Mouse (Mus musculus) forebrain, embryonic 16.5 days (tissue): Measurements from ENCODE around the gene Sept5. TPM values are rescaled to one million over a fixed set of nuclear protein-coding genes. Genes with fewer than 3 reads are reported as not detected.

Experiments
- ATAC-seq: fragments of 200-750 bp; cut with Nextera tagmentation; 2 replicates; pipeline ENCODE4 v1.8.0; 2017; ENCODE audit warnings: mild to moderate bottlenecking, moderate library complexity
- H3K27ac ChIP-seq: fragments of 300-500 bp; sonication (generic); 2 replicates; pipeline ENCODE4 v1.5.1; 2014; ENCODE audit warnings: low read length, control low read depth
- H3K27me3 ChIP-seq: fragments of 300-500 bp; sonication (generic); replicated peaks from 2 replicates; pipeline ENCODE4 v1.6.1; 2014; ENCODE audit warnings: low read length; ENCODE audit not compliant: control insufficient read depth, insufficient read depth
- H3K36me3 ChIP-seq: fragments of 300-500 bp; sonication (generic); 2 replicates; pipeline ENCODE4 v1.6.1; 2014; ENCODE audit not compliant: control insufficient read depth, insufficient read depth
- H3K4me1 ChIP-seq: fragments of 300-500 bp; sonication (generic); replicated peaks from 2 replicates; pipeline ENCODE4 v1.6.1; 2014; ENCODE audit warnings: low read length; ENCODE audit not compliant: control insufficient read depth, insufficient read depth
- H3K4me2 ChIP-seq: fragments of 300-500 bp; sonication (generic); 2 replicates; pipeline ENCODE4 v1.6.1; 2014; ENCODE audit warnings: mild to moderate bottlenecking, low read length, control low read depth
- H3K4me3 ChIP-seq: fragments of 300-500 bp; sonication (generic); replicated peaks from 2 replicates; pipeline ENCODE4 v1.5.1; 2014; ENCODE audit warnings: mild to moderate bottlenecking, low read length, control low read depth
- H3K9ac ChIP-seq: fragments of 300-500 bp; sonication (generic); replicated peaks from 2 replicates; pipeline ENCODE4 v1.6.1; 2014; ENCODE audit warnings: low read depth, low read length, control low read depth
- H3K9me3 ChIP-seq: fragments of 300-500 bp; sonication (generic); 2 replicates; pipeline ENCODE4 v1.6.1; 2016; ENCODE audit warnings: low read length; ENCODE audit not compliant: control insufficient read depth
- WGBS: fragments of 180-500 bp; shearing (Covaris S2); extraction: QIAGEN DNeasy Blood & Tissue Kit; methylation state at CpG from one replicate; pipeline ENCODE4 v1.1.7; 2014; 5-methylcytosine and 5-hydroxymethylcytosine counted together
- polyA plus RNA-seq: library from polyadenylated mRNA; unstranded; fragments of >200 nt; fragmentation: Nextera tagmentation; extraction: Ambion mirVana; gene quantifications from 2 replicates; pipeline ENCODE4 v1.2.1, GENCODE M21; 2015

Gene Sept5
- polyA plus RNA-seq, result 216 and 228 TPM in 2 replicates

- WGBS, result under 1% methylated on average over 75 of the region's 93 CpGs
- Histone ChIP-seq H3K27me3 (peaks cover 13% of the 10 kb centered on the region), H3K4me3 (peak within 1 kb of the TSS; percentile 89)
Observed at GRCm38 (mm10) chr16:18629390-18630231, at the start of gene Sept5. Gene Sept5, minus strand, starts transcription at chr16:18629954.

DNA sequence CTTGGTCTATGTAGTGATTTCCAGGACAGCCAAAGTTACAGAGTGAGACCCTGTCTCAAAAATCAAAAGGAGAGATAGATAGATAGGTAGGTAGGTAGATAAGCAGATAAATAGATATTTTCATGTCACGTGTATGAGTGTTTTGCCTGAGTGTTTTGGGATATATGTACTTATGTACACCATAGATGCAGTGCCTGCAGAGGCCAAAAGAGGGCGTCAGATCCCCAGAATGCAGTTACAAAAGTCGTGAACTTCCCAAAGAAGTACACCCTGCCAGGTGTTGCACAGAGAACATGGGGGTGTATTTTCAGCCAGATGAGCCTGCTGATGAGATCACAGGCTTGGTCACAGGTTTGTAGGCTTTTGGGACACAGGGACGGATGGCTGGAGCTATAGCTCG, 49.4 kb upstream of the Sept5 start:
- no peak for ATAC-seq
- Histone ChIP-seq H3K9ac (no peak overlapping the region), H3K27me3 (no peaks in the 10 kb centered on the region), H3K4me2 (no peak overlapping the region), H3K4me1 (0 out of 2 replicates have a peak, but pooled peaks cover 2% of the 10 kb centered on the region), H3K27ac (no peak overlapping the region), H3K4me3 (no peak overlapping the region), H3K36me3 (no peaks in the 10 kb centered on the region), H3K9me3 (no peaks in the 10 kb centered on the region)
- WGBS, result 48% methylated on average over 5 of the region's 5 CpGs

More at GRCm38 (mm10) chr16:18629390-18630231, at the start of gene Sept5:
- peak within 1 kb of the TSS; percentile 99 for H3K9ac ChIP-seq
- peaks cover 41% of the 10 kb centered on the region for H3K4me1 ChIP-seq
- H3K4me2 ChIP-seq, result peak within 1 kb of the TSS; percentile 71
- H3K27ac ChIP-seq, result peak within 1 kb of the TSS; percentile 69
- H3K9me3 ChIP-seq, result no peaks in the 10 kb centered on the region
- H3K36me3 ChIP-seq, result no peaks in the 10 kb centered on the region; the same call in 1 of the 2 replicates
- peak; percentile 37 for ATAC-seq

GRCm38 (mm10) chr16:18677746-18678679, 48.3 kb upstream of the Sept5 start:
- H3K4me1 ChIP-seq, result no peaks in the 10 kb centered on the region
- H3K36me3 ChIP-seq, result no peaks in the 10 kb centered on the region
- no peak overlapping the region for H3K9ac ChIP-seq
- no peak overlapping the region for H3K4me2 ChIP-seq
- WGBS, result 39% methylated on average over 17 of the region's 17 CpGs
- H3K9me3 ChIP-seq, result no peaks in the 10 kb centered on the region
- H3K27me3 ChIP-seq, result no peaks in the 10 kb centered on the region
- ATAC-seq, result no peak
- no peak overlapping the region for H3K27ac ChIP-seq
- H3K4me3 ChIP-seq, result no peak overlapping the region

- Histone ChIP-seq H3K9ac (no peak overlapping the region), H3K27me3 (no peaks in the 10 kb centered on the region), H3K4me2 (no peak overlapping the region), H3K4me1 (no peaks in the 10 kb centered on the region), H3K36me3 (no peaks in the 10 kb centered on the region), H3K27ac (no peak overlapping the region), H3K4me3 (no peak overlapping the region), H3K9me3 (no peaks in the 10 kb centered on the region)
- ATAC-seq, result no peak
- 87% methylated on average over 3 of the region's 3 CpGs for WGBS
Observed at GRCm38 (mm10) chr16:18673005-18673404, 43.3 kb upstream of the Sept5 start.

DNA sequence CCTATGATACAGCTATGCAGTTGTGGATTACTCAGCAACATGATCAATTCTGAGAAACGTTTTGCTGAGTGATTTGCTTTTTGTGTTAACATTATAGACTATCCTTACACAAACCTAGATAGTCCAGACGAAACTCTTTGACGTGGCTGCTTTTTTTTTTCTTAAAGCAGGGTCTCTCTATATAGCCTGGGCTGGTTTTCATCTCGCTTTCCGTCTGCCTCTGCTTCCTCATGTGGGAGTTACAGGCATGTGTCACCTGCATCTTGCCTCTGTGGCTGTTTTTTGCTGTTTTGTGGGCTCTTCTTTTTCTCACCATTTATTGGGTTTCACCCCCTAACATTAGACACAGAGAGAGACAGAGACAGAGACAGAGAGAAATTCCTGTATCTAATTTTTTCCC, 42.3 kb upstream of the Sept5 start:
- H3K9me3 ChIP-seq, result no peaks in the 10 kb centered on the region
- H3K36me3 ChIP-seq, result no peaks in the 10 kb centered on the region
- H3K4me3 ChIP-seq, result no peak overlapping the region
- WGBS, result 66% methylated on average over 5 of the region's 5 CpGs
- H3K9ac ChIP-seq, result no peak overlapping the region
- no peaks in the 10 kb centered on the region for H3K27me3 ChIP-seq
- no peak overlapping the region for H3K27ac ChIP-seq
- no peak for ATAC-seq
- H3K4me2 ChIP-seq, result no peak overlapping the region
- H3K4me1 ChIP-seq, result no peaks in the 10 kb centered on the region

DNA sequence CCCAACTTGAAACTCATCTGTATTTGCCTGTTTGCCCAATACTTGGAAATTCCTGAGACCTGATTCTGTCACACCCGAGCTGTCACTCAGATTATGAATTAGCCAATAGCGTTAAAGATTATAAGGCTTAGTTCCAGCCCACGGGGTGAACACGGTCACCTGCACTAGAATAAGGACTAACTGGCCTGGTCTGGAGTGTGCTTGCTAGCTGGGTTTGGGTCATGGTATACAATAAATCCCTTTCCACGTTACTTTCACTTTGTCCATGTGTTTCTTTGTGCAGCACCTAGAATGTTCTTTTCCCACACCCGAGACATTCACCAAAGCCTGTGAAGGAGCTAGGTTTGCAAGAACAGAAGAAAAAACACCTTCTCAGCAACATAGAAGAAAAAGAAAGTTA, 40.2 kb upstream of the Sept5 start:
- H3K27ac ChIP-seq, result no peak overlapping the region
- no peaks in the 10 kb centered on the region for H3K4me1 ChIP-seq
- H3K9me3 ChIP-seq, result no peaks in the 10 kb centered on the region
- H3K9ac ChIP-seq, result no peak overlapping the region
- WGBS, result 70% methylated on average over 6 of the region's 6 CpGs
- no peak for ATAC-seq
- no peak overlapping the region for H3K4me2 ChIP-seq
- H3K4me3 ChIP-seq, result no peak overlapping the region
- H3K36me3 ChIP-seq, result no peaks in the 10 kb centered on the region
- H3K27me3 ChIP-seq, result no peaks in the 10 kb centered on the region

DNA sequence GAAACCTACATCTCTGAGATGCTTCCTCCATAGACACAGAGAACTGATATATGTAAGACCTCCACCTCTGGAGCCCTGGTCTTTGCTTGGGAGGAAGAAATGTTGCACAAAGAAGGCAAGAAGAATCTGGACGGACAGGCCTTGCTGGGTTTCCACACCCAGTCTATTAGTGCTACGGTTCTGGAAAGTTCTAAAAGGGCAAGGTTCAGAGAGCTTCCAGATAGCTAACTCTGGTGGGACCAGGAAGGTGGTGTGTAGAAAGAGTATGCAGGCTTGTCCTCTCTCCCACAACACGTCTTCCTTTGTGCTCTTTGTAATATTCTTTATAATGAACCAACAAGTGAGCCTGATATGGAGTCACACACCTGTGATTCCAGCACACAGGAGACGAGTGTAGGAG, 28.8 kb upstream of the Sept5 start:
- 85% methylated on average over 4 of the region's 4 CpGs for WGBS
- H3K9me3 ChIP-seq, result no peaks in the 10 kb centered on the region
- no peak overlapping the region for H3K9ac ChIP-seq
- no peak overlapping the region for H3K4me2 ChIP-seq
- H3K27ac ChIP-seq, result no peak overlapping the region
- no peaks in the 10 kb centered on the region for H3K4me1 ChIP-seq
- ATAC-seq, result no peak
- H3K36me3 ChIP-seq, result no peaks in the 10 kb centered on the region
- H3K4me3 ChIP-seq, result no peak overlapping the region
- H3K27me3 ChIP-seq, result no peaks in the 10 kb centered on the region

- ATAC-seq, result no peak
- Histone ChIP-seq H3K9me3 (no peaks in the 10 kb centered on the region), H3K4me1 (no peaks in the 10 kb centered on the region), H3K27me3 (no peaks in the 10 kb centered on the region), H3K4me3 (no peak overlapping the region), H3K36me3 (no peaks in the 10 kb centered on the region), H3K4me2 (no peak overlapping the region), H3K9ac (no peak overlapping the region), H3K27ac (no peak overlapping the region)
- 63% methylated on average over 5 of the region's 5 CpGs for WGBS
Observed at GRCm38 (mm10) chr16:18655372-18656098, 25.8 kb upstream of the Sept5 start.
